Mouse (Mus musculus) liver, adult (tissue): ENCODE measurements around the gene Gm26620.

Experiments used
- GATA4 ChIP-seq: IDR thresholded peaks from 2 replicates; pipeline ENCODE4 v1.6.1; 2014; ENCODE audit warnings: mild to moderate bottlenecking, low read length; ENCODE audit not compliant: insufficient replicate concordance

Gm26620 gene

GRCm38 (mm10) chr1:170926941-170927340 is 42.1 kb downstream of the Gm26620 start:
- TF ChIP-seq GATA4, result no peak

- TF ChIP-seq GATA4, result no peak
These were observed 42.5 kb downstream of the Gm26620 start, which contains the start of gene Fcrla for GRCm38 (mm10) chr1:170927378-170927777. Gene Fcrla (minus strand): TSS chr1:170927583.

GRCm38 (mm10) chr1:170928467-170928866 is 43.6 kb downstream of the Gm26620 start:
- TF ChIP-seq GATA4, result no peak

- TF ChIP-seq GATA4, result no peak
These were observed 44.4 kb downstream of the Gm26620 start for GRCm38 (mm10) chr1:170929245-170929644.

GRCm38 (mm10) chr1:170932043-170932442 is 47.2 kb downstream of the Gm26620 start:
- no peak for TF ChIP-seq GATA4

- no peak for TF ChIP-seq GATA4
These were observed 48.6 kb downstream of the Gm26620 start for GRCm38 (mm10) chr1:170933386-170933920.

- no peak for TF ChIP-seq GATA4
These were observed 49.1 kb downstream of the Gm26620 start for GRCm38 (mm10) chr1:170933940-170934339.

- TF ChIP-seq GATA4, result no peak
These were observed 49.5 kb downstream of the Gm26620 start for GRCm38 (mm10) chr1:170934383-170934782.
